Mouse (Mus musculus) brain, embryonic 14.5 days (tissue): ENCODE measurements at regions not wholly inside any gene's neighbourhood (a gene's known extent, or its start where the extent isn't known, plus 50 kb on each side); places are given as distances from the start of the nearest gene placed in this dataset.
A peak's percentile ranks its signal among the peaks of the same experiment; 100 is the strongest.

Source experiments
- DNase-seq: peaks from one replicate; pipeline ENCODE4 v3.0.0-alpha.2; 2011; ENCODE audit warnings: low read depth
- CTCF ChIP-seq: fragments of 200-500 bp; IDR thresholded peaks from 2 replicates; pipeline ENCODE4 v1.5.1; 2012; ENCODE audit warnings: inconsistent platforms, mild to moderate bottlenecking, moderate library complexity, borderline replicate concordance; ENCODE audit not compliant: insufficient read depth, insufficient read length; ENCODE audit errors: extremely low read depth
- POLR2A ChIP-seq: fragments of 200-500 bp; IDR thresholded peaks from 2 replicates; pipeline ENCODE4 v1.6.1; 2012; ENCODE audit warnings: mild to moderate bottlenecking, inconsistent platforms, borderline replicate concordance; ENCODE audit not compliant: poor library complexity, insufficient read depth, insufficient read length, severe bottlenecking; ENCODE audit errors: extremely low read depth

- peak; percentile 22 for DNase-seq
- TF ChIP-seq CTCF (no peak), POLR2A (no peak)
Measured at GRCm38 (mm10) chr17:61570933-61571332, 1310.2 kb downstream of the Efna5 start.
